Mouse (Mus musculus): ENCODE data around the gene Ms4a18. TPM values are rescaled to one million over a fixed set of nuclear protein-coding genes. Genes with fewer than 3 reads are reported as not detected.

Gene Ms4a18
- polyA plus RNA-seq, 1 experiment from 2014 or later: not detected

DNA sequence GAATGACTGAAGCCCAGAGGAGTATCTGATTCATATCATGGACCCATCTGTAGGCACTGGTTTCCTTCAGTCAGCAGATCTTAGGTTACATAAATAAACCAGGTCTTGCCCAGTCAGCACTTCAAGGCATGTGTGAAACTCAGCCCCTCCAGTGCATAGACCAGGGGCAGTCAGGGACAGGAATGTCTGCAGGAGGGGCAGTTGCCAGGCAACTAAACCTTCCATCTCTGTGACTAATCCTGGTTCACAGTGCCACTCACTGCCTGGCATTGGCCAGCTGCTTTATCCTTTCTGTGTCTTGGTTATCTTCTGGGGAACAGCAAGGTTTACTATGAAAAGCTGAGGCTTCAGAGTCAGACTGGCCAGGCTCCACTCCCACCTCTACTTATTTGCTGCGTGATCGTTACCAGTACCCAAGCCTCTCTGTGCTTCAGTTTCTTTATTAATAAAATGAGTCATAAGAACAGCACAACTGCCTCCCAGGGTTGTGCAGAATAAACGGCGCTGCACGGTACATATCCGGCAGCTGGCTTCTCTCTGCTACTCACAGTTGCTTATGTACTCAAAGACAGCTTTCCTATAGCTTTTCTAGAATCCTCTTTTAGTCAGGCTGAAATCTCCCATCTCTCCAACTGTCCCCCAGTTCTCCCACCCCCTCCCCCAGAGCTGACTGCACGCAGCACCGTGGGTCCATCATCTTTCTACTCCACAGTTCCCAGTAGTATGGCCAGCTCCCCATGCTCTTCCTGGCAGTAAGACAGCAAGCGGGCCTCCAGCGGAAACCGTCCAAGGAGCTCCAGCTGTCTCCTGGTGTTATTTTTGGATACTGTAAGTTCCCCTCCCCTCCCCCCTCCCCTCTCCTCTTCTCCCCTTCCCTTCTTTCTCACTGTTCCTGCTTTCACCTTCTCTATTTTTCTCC, 65.6 kb downstream of the Ms4a18 start:
- Histone ChIP-seq H3K27me3 (no peaks in the 10 kb centered on the region), H3K27ac (no peak overlapping the region; the same call in 1 of the 2 replicates), H3K36me3 (no peaks in the 10 kb centered on the region), H3K4me1 (replicated peaks) (peaks cover 28% of the 10 kb centered on the region), H3K9me3 (no peaks in the 10 kb centered on the region), H3K4me3 (no peak overlapping the region), H3K9ac (peak overlapping the region; percentile 29; the same call in 1 of the 2 replicates), H3K4me2 (no peak overlapping the region)
- 65% methylated on average over 11 of the region's 11 CpGs for WGBS
- no peak for ATAC-seq (ENCODE audit: low FRiP score)

- peak overlapping the region; percentile 61 for H3K4me2 ChIP-seq
- H3K9ac ChIP-seq: peak overlapping the region; percentile 53
- peak overlapping the region; percentile 72 for H3K4me3 ChIP-seq
- 38% methylated on average over 9 of the region's 9 CpGs for WGBS
- peaks cover 16% of the 10 kb centered on the region for H3K36me3 ChIP-seq
- no peaks in the 10 kb centered on the region for H3K9me3 ChIP-seq
- no peaks in the 10 kb centered on the region for H3K27me3 ChIP-seq
- ATAC-seq (ENCODE audit: low FRiP score): peak; percentile 13
- H3K4me1 ChIP-seq (replicated peaks): peaks cover 41% of the 10 kb centered on the region
- peak overlapping the region; percentile 50; the same call in 1 of the 2 replicates for H3K27ac ChIP-seq
These were observed 68.3 kb downstream of the Ms4a18 start for GRCm38 (mm10) chr19:10949558-10949957.

- Histone ChIP-seq H3K27me3 (no peaks in the 10 kb centered on the region), H3K9me3 (no peaks in the 10 kb centered on the region), H3K4me1 (replicated peaks) (peaks cover 41% of the 10 kb centered on the region), H3K4me2 (peak within 1 kb of the TSS; percentile 100), H3K36me3 (peaks cover 20% of the 10 kb centered on the region), H3K9ac (peak within 1 kb of the TSS; percentile 91), H3K4me3 (peak within 1 kb of the TSS; percentile 72), H3K27ac (peak within 1 kb of the TSS; percentile 50; the same call in 1 of the 2 replicates)
- under 1% methylated on average over 30 of the region's 30 CpGs for WGBS
- peak; percentile 97 for ATAC-seq (ENCODE audit: low FRiP score)
These were observed 68.7 kb downstream of the Ms4a18 start, which contains the start of gene Ccdc86 for GRCm38 (mm10) chr19:10949112-10949511. Gene Ccdc86, minus strand, starts transcription at chr19:10949266.

DNA sequence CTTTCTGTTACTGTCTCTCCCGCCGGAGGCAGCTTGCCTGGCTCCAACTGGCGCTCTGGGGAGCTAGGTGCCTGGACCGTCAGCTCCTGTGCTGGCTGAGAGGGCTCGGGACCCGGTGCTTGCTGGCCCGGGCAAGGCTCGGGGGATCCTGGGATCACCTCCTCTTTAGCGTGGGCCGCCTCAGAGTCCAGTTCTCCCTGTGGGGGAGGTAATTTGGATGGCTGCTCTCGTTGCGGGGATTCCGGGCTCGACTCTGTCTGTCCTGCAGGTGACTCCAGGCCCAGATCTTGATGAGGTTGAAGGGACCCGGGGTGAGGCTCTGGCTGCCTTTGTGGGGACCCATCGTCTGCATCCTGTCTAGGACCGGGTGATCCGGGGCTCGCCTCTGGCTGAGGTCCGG, 69.4 kb downstream of the Ms4a18 start:
- 1% methylated on average over 20 of the region's 20 CpGs for WGBS
- no peak overlapping the region for H3K27ac ChIP-seq

DNA sequence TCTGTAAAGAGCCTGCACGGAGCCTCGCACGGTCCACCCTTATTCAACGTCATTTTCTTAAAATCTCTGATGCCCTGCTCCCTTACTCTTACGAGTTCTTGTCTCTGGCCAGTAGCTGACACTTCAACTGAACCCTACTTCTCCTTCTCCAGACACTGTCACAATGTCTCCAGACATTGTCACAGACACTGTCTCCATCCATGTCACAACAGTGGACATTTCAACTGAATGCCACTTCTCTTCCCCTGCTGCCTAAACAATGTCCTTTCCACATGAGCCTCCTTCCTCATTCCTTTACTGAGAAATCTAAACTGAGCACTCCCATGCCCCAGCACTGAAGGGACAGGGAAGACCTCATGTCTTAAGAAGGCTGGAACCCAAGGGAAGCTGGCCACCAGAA, 70.6 kb downstream of the Ms4a18 start:
- H3K4me1 ChIP-seq (replicated peaks): peaks cover 37% of the 10 kb centered on the region
- H3K4me3 ChIP-seq: peak overlapping the region; percentile 72
- H3K4me2 ChIP-seq: peak overlapping the region; percentile 100
- H3K9ac ChIP-seq: peak overlapping the region; percentile 91
- H3K27ac ChIP-seq: no peak overlapping the region
- no peak for ATAC-seq (ENCODE audit: low FRiP score)
- 0 out of 2 replicates have a peak, but pooled peaks cover under 1% of the 10 kb centered on the region for H3K27me3 ChIP-seq
- WGBS: 86% methylated on average over 5 of the region's 5 CpGs
- no peaks in the 10 kb centered on the region for H3K9me3 ChIP-seq
- H3K36me3 ChIP-seq: peaks cover 39% of the 10 kb centered on the region

More for the DNA sequence above, 69.4 kb downstream of the Ms4a18 start:
- H3K4me3 ChIP-seq: peak overlapping the region; percentile 72
- peaks cover 41% of the 10 kb centered on the region for H3K4me1 ChIP-seq (replicated peaks)
- no peaks in the 10 kb centered on the region for H3K9me3 ChIP-seq
- H3K36me3 ChIP-seq: peaks cover 27% of the 10 kb centered on the region
- H3K9ac ChIP-seq: peak overlapping the region; percentile 91
- H3K27me3 ChIP-seq: no peaks in the 10 kb centered on the region
- peak overlapping the region; percentile 100 for H3K4me2 ChIP-seq
- no peak for ATAC-seq (ENCODE audit: low FRiP score)

Other genes with a start within 250 kb of the Ms4a18 start
- gene Cd6, start 188.0 kb downstream of the Ms4a18 start, polyA plus RNA-seq (2015; fragmentation: Nextera tagmentation; extraction: Ambion mirVana): not detected in 2 replicates
- gene Slc15a3, start 178.3 kb downstream of the Ms4a18 start, polyA plus RNA-seq (2015; fragmentation: Nextera tagmentation; extraction: Ambion mirVana): 0.25 and 0.36 TPM in 2 replicates
- 174 and 180 TPM in 2 replicates for gene Tmem132a, start 148.1 kb downstream of the Ms4a18 start, polyA plus RNA-seq (2015; fragmentation: Nextera tagmentation; extraction: Ambion mirVana)
- 34.2 and 34.3 TPM in 2 replicates for gene Tmem109, start 136.0 kb downstream of the Ms4a18 start, polyA plus RNA-seq (2015; fragmentation: Nextera tagmentation; extraction: Ambion mirVana)
- gene Prpf19, start 122.8 kb downstream of the Ms4a18 start, polyA plus RNA-seq (2015; fragmentation: Nextera tagmentation; extraction: Ambion mirVana): 40.2 and 42.9 TPM in 2 replicates
- gene Zp1, start 97.4 kb downstream of the Ms4a18 start, polyA plus RNA-seq (2015; fragmentation: Nextera tagmentation; extraction: Ambion mirVana): not detected in 2 replicates
- 0.19 and 0.22 TPM in 2 replicates for gene Ptgdr2, start 80.9 kb downstream of the Ms4a18 start, polyA plus RNA-seq (2015; fragmentation: Nextera tagmentation; extraction: Ambion mirVana)
- gene Ccdc86, start 68.8 kb downstream of the Ms4a18 start, polyA plus RNA-seq (2015; fragmentation: Nextera tagmentation; extraction: Ambion mirVana): 15.0 and 15.2 TPM in 2 replicates
- not detected in 2 replicates for gene Ms4a10, start 43.4 kb downstream of the Ms4a18 start, polyA plus RNA-seq (2015; fragmentation: Nextera tagmentation; extraction: Ambion mirVana)
- gene Ms4a15, start 24.8 kb downstream of the Ms4a18 start, polyA plus RNA-seq (2015; fragmentation: Nextera tagmentation; extraction: Ambion mirVana): not detected in 2 replicates
- gene Ms4a8a, start 63.1 kb upstream of the Ms4a18 start, polyA plus RNA-seq (2015; fragmentation: Nextera tagmentation; extraction: Ambion mirVana): not detected in 2 replicates
- gene 1700017D01Rik, start 112.8 kb upstream of the Ms4a18 start, polyA plus RNA-seq (2015; fragmentation: Nextera tagmentation; extraction: Ambion mirVana): not detected in 2 replicates
- not detected in 2 replicates for gene 1700025F22Rik, start 147.3 kb upstream of the Ms4a18 start, polyA plus RNA-seq (2015; fragmentation: Nextera tagmentation; extraction: Ambion mirVana)
- gene Ms4a13, start 178.7 kb upstream of the Ms4a18 start, polyA plus RNA-seq (2015; fragmentation: Nextera tagmentation; extraction: Ambion mirVana): not detected in 2 replicates
- not detected in 2 replicates for gene Ms4a12, start 214.4 kb upstream of the Ms4a18 start, polyA plus RNA-seq (2015; fragmentation: Nextera tagmentation; extraction: Ambion mirVana)
- not detected in 2 replicates for gene Ms4a1, start 248.2 kb upstream of the Ms4a18 start, polyA plus RNA-seq (2015; fragmentation: Nextera tagmentation; extraction: Ambion mirVana)